Mouse (Mus musculus) midbrain, embryonic 15.5 days (tissue): Measurements from ENCODE around the gene Wwp2. TPM values are rescaled to one million over a fixed set of nuclear protein-coding genes. Genes with fewer than 3 reads are reported as not detected.
A peak's percentile ranks its signal among the peaks of the same experiment; 100 is the strongest.

ENCODE experiments used
- microRNA counts: library from miRNA; unstranded; fragments of <30 nt; microRNA quantifications from one replicate; lab custom pipeline; 2016
- microRNA-seq: library from miRNA; unstranded; fragments of <30 nt; microRNA quantifications from one replicate; pipeline ENCODE4, GENCODE M21; 2016
- polyA plus RNA-seq: library from polyadenylated mRNA; unstranded; fragments of >200 nt; fragmentation: Nextera tagmentation; extraction: Ambion mirVana; gene quantifications from 2 replicates; pipeline ENCODE4 v1.2.1, GENCODE M21; 2015

Wwp2 gene
- polyA plus RNA-seq, 1 experiment from 2014 or later: 44.3 TPM

MicroRNAs within 50 kb of the gene (microRNA counts, 519-probe panel; counts per million panel counts)
- 3,360 counts per million, percentile 78 among the panel's probes with 10 or more counts for microRNA mmu-miR-140 (lab: Ali Mortazavi, UCI)

Small RNA genes lying within 50 kb of the gene (microRNA-seq; reads per million reads assigned to microRNA genes)
- gene Mir140: 3,884 reads per million, percentile 89 among the genes with 10 or more reads in this experiment

Other genes with a start within 250 kb of the Wwp2 start
- 10.8 and 12.3 TPM in 2 replicates for gene Nfat5, start 142.9 kb upstream of the Wwp2 start, polyA plus RNA-seq
- 4.1 and 5.5 TPM in 2 replicates for gene Nqo1, start 33.2 kb upstream of the Wwp2 start, polyA plus RNA-seq
- gene Nob1, start 11.3 kb upstream of the Wwp2 start, polyA plus RNA-seq: 68.0 and 70.0 TPM in 2 replicates
- gene Psmd7, start 152.1 kb downstream of the Wwp2 start, polyA plus RNA-seq: 240 and 244 TPM in 2 replicates